In genomic region chr3:42593792-42594433, GRCm38 (mm10) we compare ENCODE assay signal across 21 mouse cellular contexts.
DNase-seq lines count a peak whose midpoint lies in the region; ATAC-seq lines count a peak whose summit lies in the region.
"Had no signal": no experiment of that assay in that cellular context is flagged by ENCODE, and none has a peak within 500 bp of the region (broad histone marks: within the 10 kb centered on the region; RNA-seq: fewer than 3 reads in every experiment).

No protein-coding gene starts in this region.

- H3K4me2 ChIP-seq in hindbrain, embryonic 13.5 days = no peak overlapping the region
- no peak overlapping the region for H3K4me2 ChIP-seq in neural tube, embryonic 11.5 days (ENCODE audit: low read depth)
- H3K4me2 ChIP-seq: embryonic facial prominence, embryonic 15.5 days; heart, embryonic 13.5 days; hindbrain, embryonic 14.5 days had no signal

- no peaks in the 10 kb centered on the region for H3K9me3 ChIP-seq in hindbrain, embryonic 10.5 days
- no peaks in the 10 kb centered on the region for H3K9me3 ChIP-seq in hindbrain, embryonic 13.5 days
- H3K9me3 ChIP-seq in neural tube, embryonic 11.5 days (ENCODE audit: control insufficient read depth, low read length) = no peaks in the 10 kb centered on the region
- H3K9me3 ChIP-seq: embryonic facial prominence, embryonic 15.5 days; forebrain, embryonic 10.5 days; heart, embryonic 13.5 days had no signal

- H3K27me3 ChIP-seq in hindbrain, embryonic 10.5 days (ENCODE audit: insufficient read depth, poor library complexity, severe bottlenecking) = no peaks in the 10 kb centered on the region
- H3K27me3 ChIP-seq in hindbrain, embryonic 13.5 days = no peaks in the 10 kb centered on the region
- H3K27me3 ChIP-seq in neural tube, embryonic 11.5 days (ENCODE audit: control insufficient read depth, insufficient read depth, low read length) = no peaks in the 10 kb centered on the region
- H3K27me3 ChIP-seq: embryonic facial prominence, embryonic 15.5 days; heart, embryonic 13.5 days had no signal

- no peak overlapping the region for H3K9ac ChIP-seq in hindbrain, embryonic 13.5 days
- no peak overlapping the region for H3K9ac ChIP-seq in neural tube, embryonic 11.5 days (ENCODE audit: low read length)
- H3K9ac ChIP-seq: embryonic facial prominence, embryonic 15.5 days; heart, embryonic 13.5 days; hindbrain, embryonic 14.5 days had no signal

- ATAC-seq in hindbrain, embryonic 13.5 days (ENCODE audit: low FRiP score) = no peak
- peak; percentile 60 for ATAC-seq in neural tube, embryonic 11.5 days (ENCODE audit: insufficient read depth, low FRiP score, low TSS enrichment)
- ATAC-seq: activated CD4-positive, CD25-positive, alpha-beta regulatory T cell, adult 4 months; forebrain, embryonic 14.5 days; intestine, embryonic 16.5 days had no signal

- no peak overlapping the region for H3K4me3 ChIP-seq in hindbrain, embryonic 10.5 days
- no peak overlapping the region for H3K4me3 ChIP-seq in hindbrain, embryonic 13.5 days
- no peak overlapping the region for H3K4me3 ChIP-seq in neural tube, embryonic 11.5 days (ENCODE audit: low read depth, low read length)
- H3K4me3 ChIP-seq: embryonic facial prominence, embryonic 15.5 days; erythroblast, embryonic 14.5 days; forebrain, embryonic 10.5 days; heart, embryonic 13.5 days had no signal

- no peaks in the 10 kb centered on the region for H3K36me3 ChIP-seq in hindbrain, embryonic 10.5 days
- H3K36me3 ChIP-seq in hindbrain, embryonic 13.5 days = no peaks in the 10 kb centered on the region
- no peaks in the 10 kb centered on the region for H3K36me3 ChIP-seq in neural tube, embryonic 11.5 days (ENCODE audit: control insufficient read depth, insufficient read depth, low read length)
- H3K36me3 ChIP-seq: embryonic facial prominence, embryonic 15.5 days; forebrain, embryonic 10.5 days; heart, embryonic 13.5 days had no signal

- H3K4me1 ChIP-seq in hindbrain, embryonic 10.5 days (replicated peaks) = 0 out of 2 replicates have a peak, but pooled peaks cover 4% of the 10 kb centered on the region
- H3K4me1 ChIP-seq in hindbrain, embryonic 13.5 days (replicated peaks) = no peaks in the 10 kb centered on the region
- no peaks in the 10 kb centered on the region for H3K4me1 ChIP-seq in neural tube, embryonic 11.5 days (ENCODE audit: control insufficient read depth, insufficient read depth, low read length)
- H3K4me1 ChIP-seq: embryonic facial prominence, embryonic 15.5 days; forebrain, embryonic 10.5 days; heart, embryonic 13.5 days had no signal

- DNase-seq in hindbrain, embryonic 10.5 days (ENCODE audit: low spot score) = peak; percentile 9
- DNase-seq in neural tube, embryonic 11.5 days (ENCODE audit: low spot score) = peak; percentile 12
- no peak for DNase-seq in neural tube, embryonic 10.5 days (ENCODE audit: extremely low spot score, low spot score)
- peak; percentile 24 for DNase-seq in mesoderm, embryonic 11.5 days (ENCODE audit: low read depth, low spot score)
- DNase-seq in cerebellum, adult 9-10 months = no peak
- DNase-seq in adrenal gland, postnatal 10 days = no peak
- DNase-seq: adrenal gland, postnatal 25 days; cerebellum, adult 18-20 months; cerebellum, postnatal 14 days; gastrocnemius, postnatal 36 days; heart, adult 11 months; heart, postnatal 36 days had no signal

- WGBS in hindbrain, embryonic 10.5 days = 63% methylated on average over 6 of the region's 6 CpGs
- WGBS in hindbrain, embryonic 13.5 days = 52% methylated on average over 6 of the region's 6 CpGs
- WGBS in neural tube, embryonic 11.5 days = 63% methylated on average over 6 of the region's 6 CpGs

- H3K27ac ChIP-seq in hindbrain, embryonic 10.5 days = no peak overlapping the region
- no peak overlapping the region for H3K27ac ChIP-seq in hindbrain, embryonic 13.5 days
- no peak overlapping the region for H3K27ac ChIP-seq in neural tube, embryonic 11.5 days (ENCODE audit: low read depth, low read length)
- H3K27ac ChIP-seq: embryonic facial prominence, embryonic 15.5 days; forebrain, embryonic 10.5 days; heart, embryonic 13.5 days; hindbrain, embryonic 14.5 days had no signal

Comparison
In these comparisons a context has a peak if more than half of its experiments do, and no peak if none do; other contexts are left out.
1. DNase-seq: peak in hindbrain, embryonic 10.5 days (single experiment), neural tube, embryonic 11.5 days (single experiment) and mesoderm, embryonic 11.5 days (single experiment); none in neural tube, embryonic 10.5 days (single experiment), cerebellum, adult 9-10 months (single experiment) and adrenal gland, postnatal 10 days (single experiment).